Mouse (Mus musculus): ENCODE results near the gene Mc1r.

Mc1r gene

GRCm38 (mm10) chr8:123406786-123407185 is at the start of gene Mc1r:
Mc1r (plus strand) TSS chr8:123407107.
- DNase-seq: peak; percentile 80 to 85

GRCm38 (mm10) chr8:123361082-123361739 is 45.7 kb upstream of the Mc1r start:
- DNase-seq: peak; percentile 88 to 89

GRCm38 (mm10) chr8:123373403-123374238 is 33.3 kb upstream of the Mc1r start, which contains the start of gene Tcf25:
Tcf25 (plus strand) TSS chr8:123373753.
- peak; percentile 98 for DNase-seq

DNA sequence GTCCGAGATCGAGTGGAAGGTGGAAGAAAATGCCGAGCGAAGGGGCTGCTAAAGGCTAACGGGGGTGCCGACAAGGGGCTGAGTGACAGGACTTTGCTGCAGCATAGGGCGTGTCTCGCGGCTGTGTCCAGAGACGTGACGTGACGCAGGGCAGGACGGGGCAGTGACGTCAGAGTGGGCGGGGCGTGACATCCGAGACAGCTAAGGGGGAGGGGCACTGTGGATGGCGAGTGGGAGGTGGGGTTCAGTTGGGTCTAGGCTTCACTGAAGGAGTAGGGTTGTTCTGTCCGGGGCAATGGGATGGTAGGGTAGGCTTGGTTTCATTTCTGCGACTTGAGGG is 32.7 kb upstream of the Mc1r start:
- peak; percentile 92 to 97 for DNase-seq

GRCm38 (mm10) chr8:123375701-123376100 is 31.2 kb upstream of the Mc1r start:
- no peak for DNase-seq

DNA sequence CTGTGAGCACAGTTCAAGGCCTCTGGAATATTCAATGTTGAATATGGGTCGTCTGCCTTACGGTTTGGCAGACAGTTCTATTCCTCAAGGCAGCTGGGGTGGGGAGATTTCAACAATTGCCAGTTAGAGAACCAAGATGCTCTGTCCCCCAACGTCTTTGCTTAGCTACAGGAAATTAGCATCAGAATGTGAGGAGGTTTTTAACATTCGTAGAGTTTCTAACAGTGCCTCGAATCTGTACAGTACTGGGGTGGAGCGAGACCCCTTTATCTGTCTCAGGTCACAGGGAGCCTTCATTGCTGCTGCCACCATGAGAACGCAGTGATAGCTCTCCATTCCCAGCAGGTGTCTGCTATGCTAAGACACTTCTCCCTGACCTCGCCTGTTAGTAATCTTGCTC is 30.8 kb upstream of the Mc1r start:
- no peak for DNase-seq

DNA sequence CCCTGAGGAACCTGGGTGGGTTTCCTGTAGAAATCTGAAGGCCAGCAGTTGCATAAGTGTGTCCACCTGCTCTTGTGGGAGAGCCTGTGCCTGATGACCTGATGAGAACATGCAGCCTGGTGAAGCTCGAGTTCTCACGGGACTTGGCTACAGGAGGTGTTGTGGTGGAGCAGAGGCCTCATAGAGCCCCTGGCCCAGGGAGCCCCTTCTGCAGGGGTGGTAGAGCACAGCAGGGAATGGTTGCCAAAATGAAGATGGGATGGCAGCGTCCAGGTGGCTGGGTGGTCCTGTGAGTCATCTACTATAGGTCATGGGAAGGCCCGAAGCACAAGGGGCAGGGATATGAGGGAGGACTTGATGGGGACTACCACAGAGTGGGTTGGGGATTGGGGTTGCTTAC is 25.2 kb upstream of the Mc1r start:
- no peak for DNase-seq

- no peak for DNase-seq
Observed at GRCm38 (mm10) chr8:123382516-123382915, 24.4 kb upstream of the Mc1r start.

GRCm38 (mm10) chr8:123384883-123385540 is 21.9 kb upstream of the Mc1r start:
- DNase-seq: peak in 1 of 2 experiments; percentile 56

DNA sequence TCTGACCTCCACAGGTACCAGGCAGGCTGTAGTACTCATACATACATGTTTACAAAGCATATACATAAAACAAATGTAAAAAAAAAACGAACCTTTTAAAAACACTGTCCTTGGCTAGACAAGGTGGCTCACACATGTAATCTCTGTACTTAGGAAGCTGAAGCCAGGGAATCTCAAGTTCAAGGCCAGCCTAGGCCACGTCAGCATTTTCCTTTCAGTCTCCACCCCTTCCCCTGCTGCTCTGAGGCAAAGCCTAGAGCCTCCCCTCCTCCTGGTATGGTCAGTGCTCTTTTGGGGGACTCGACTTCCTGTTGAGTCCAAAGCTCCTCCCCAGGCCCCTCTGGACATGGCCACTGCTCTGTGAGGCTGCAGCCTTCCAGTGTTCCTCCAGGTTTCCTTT is 19.9 kb upstream of the Mc1r start:
- DNase-seq: no peak

- no peak for DNase-seq
Observed at GRCm38 (mm10) chr8:123387801-123388200, 19.1 kb upstream of the Mc1r start.

DNA sequence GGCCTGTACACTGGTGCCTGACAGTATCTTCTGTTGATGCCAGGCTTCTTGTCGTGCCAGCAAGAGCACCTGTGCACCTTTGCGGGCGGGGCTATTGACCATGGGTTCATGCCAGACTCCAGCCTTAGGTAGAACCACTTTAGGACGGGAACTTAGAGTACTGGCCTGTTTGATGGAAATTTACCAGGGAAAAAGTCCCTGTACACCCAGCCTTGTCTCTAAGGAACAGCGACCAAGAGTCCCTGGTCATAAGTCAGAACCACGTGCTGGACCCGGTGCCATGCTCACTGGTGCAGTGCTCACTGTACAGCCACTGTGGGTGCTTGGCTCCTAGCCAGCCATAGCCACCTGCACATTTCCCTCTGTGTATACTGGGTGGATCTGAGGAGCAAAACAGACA is 17.9 kb upstream of the Mc1r start:
- DNase-seq: peak; percentile 71 to 81

DNA sequence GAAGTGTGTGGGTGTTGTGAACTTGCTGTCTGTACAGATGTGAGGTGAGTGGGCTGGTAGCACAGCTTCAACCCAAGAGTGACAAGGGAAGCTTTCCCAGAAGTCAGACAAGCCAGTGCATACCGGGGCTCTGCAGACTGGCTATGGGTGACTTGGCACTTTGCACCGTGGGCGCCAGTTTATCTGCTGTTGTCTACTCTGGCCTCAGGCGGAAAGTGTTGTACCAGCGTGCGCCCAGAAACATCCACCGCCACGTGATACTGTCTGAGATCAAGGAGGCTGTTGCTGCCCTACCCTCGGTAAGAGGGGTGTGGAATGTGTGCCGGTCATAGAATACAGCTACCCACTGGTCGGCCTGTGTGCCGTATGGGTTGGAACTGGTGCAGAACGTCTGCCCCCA is 8.6 kb upstream of the Mc1r start:
- DNase-seq: no peak

DNA sequence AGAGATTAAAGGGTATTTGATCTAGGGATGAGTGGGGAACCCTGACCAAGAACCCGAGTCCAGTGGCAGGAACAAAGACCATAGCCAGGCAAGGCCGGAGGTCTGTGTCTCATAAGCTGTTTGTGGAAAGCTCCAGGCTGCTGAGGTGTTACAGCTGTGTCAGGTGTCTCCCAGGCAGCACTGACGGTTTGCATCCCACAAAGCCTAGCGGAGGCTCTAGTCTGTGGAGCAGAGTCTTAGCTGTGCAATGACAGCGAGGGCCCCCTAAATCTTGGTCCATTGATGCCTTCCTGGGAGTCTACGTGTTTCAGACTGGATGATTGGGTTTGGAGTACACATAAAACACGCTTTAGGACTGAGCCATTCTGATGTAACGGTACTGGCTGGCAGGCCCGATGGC is 5.0 kb upstream of the Mc1r start:
- DNase-seq: no peak

DNA sequence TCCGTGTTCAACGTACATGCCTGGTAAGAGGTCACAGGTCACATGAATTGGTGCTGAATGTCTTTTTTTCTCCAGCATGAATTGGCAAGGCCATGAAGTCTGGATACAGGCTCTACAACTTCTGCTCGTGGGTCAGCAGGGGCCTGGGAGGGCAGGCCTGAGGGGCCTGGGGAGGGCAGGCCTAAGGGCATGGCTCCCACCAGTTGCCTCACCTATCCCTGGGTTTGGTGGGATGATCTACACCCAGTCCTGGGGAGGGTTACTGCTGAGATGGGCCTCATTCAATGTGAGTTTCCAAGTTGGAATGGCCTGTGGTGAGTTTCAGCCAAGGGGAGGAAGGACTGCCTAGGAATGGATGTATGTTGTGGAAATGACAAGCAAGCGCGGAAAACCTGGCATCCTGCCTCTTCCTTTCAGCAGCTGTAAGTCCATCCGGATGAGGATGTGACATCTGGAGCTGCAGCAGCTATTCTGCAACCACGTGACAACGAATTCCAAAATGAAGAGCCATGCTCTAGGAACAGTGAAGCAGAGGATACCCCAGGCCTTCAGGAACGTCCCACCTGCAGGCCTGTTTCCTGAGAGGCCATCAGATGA is 4.1 kb upstream of the Mc1r start:
- DNase-seq: no peak

- no peak for DNase-seq
Observed at GRCm38 (mm10) chr8:123404521-123404920, 2.4 kb upstream of the Mc1r start.

GRCm38 (mm10) chr8:123407612-123408011 is 705 bp downstream of the Mc1r start:
- no peak for DNase-seq

DNA sequence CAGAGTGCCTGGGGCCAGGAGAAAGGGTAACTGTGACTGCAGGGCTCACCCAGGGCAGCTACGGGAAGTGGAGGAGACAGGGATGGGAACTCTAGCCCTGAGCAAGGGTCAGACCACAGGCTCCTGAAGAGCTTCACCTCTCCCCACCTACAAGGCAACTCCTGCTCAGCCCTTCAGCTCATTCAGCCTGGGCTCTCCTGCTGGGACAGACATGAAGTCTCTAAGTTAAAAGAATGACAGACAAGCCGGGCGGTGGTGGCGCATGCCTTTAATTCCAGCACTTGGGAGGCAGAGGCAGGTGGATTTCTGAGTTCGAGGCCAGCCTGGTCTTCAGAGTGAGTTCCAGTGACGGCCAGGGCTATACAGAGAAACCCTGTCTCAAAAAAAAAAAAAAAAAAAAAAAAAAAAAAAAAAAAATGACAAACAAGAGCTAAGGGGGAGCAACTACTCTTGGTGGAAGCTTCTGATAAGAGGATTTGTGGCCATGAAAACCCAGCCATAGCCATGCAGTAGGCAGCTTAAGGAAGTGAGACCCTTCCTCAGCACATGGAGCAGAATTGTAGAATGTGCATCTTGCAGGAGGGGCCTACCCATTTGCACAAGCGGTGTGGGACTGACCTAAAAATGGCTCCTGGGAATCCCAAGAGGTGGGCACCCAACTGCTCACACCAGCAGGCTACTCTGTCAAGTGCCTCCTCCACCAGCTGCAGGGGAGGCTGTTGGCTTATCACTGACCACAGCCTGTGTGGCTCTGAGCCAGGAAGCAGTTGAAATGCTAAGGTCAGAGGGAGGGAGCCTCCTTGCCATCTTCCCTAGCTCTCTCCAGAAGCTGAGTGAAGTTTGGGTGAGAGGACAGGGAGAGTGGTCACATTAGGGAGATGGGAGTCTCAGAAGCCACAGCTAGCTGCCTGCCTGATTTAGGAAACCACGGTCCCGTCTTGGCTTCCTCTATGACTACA is 2.0 kb downstream of the Mc1r start:
- no peak for DNase-seq

- DNase-seq: peak; percentile 53 to 68
Observed at GRCm38 (mm10) chr8:123410049-123410587, 3.2 kb downstream of the Mc1r start.

DNA sequence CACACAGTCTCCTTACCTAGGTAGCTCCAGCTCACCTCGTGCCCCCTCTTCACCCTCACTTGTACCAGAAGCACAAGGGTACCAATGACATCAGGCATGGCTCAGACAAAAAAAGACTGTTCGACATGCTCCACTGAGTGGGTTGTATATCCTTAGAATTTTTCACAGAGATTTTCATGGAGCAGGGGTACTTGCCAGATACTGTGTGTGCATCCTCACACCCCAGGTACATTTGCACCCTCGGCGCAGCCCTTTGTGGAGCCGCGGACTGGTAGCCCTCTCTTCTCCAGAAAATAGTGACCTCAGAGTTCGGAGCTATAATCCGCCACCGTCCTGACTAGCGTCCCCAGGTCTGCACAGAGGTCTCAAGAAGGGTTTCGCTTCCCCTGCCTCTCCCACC is 3.9 kb downstream of the Mc1r start:
- DNase-seq: peak in 1 of 2 experiments; percentile 57

DNA sequence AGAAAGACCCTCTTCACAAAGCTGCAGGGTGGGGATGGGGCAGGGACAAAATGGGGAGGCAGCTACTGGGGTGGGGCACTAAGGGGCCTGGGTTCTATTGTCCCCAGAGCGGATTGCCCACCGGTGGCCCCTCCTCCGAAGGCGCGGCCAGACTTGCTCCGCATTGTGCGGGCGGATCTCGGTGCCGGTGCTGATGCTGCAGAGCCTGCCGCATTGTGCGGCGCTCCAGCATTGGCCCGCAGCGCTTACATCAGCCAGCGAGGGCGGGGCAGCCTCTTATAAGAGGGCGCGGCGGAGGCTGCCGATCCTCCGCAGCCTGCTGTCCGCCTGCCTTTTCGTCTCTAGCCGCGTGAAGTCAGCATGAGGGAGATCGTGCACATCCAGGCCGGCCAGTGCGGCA is 4.3 kb downstream of the Mc1r start, which contains the start of gene Tubb3:
Gene Tubb3, plus strand, starts transcription at position 179 of the 400 bp plus-strand sequence.
- peak; percentile 96 to 97 for DNase-seq

All from cerebellum, postnatal 25 days (tissue).